Mouse (Mus musculus): Measurements from ENCODE around the gene Arid2.

- TF ChIP-seq POLR2A (IDR thresholded peaks at IDR 0.05; ENCODE audit: insufficient read depth, low read depth, low read length) = no peak
- TF ChIP-seq CTCF (IDR thresholded peaks at IDR 0.05) = no peak
- TF ChIP-seq EP300 (IDR thresholded peaks at IDR 0.05; ENCODE audit: insufficient read depth, low read depth, low read length) = no peak
Observed at GRCm38 (mm10) chr15:96238071-96238470, 49.2 kb upstream of the Arid2 start.

All from heart, adult 2 months (tissue).